Mouse (Mus musculus) hindbrain, embryonic 11.5 days (tissue): ENCODE measurements at regions not wholly inside any gene's neighbourhood (a gene's known extent, or its start where the extent isn't known, plus 50 kb on each side); places are given as distances from the start of the nearest gene placed in this dataset.

Experiments
- ATAC-seq: fragments of 200-750 bp; cut with Nextera tagmentation; 2 replicates; pipeline ENCODE4 v1.8.0; 2017; ENCODE audit warnings: mild to moderate bottlenecking, moderate TSS enrichment, moderate library complexity; ENCODE audit not compliant: low FRiP score
- DNase-seq: peaks from one replicate; pipeline ENCODE4 v3.0.0-alpha.2; 2015; ENCODE audit warnings: low spot score
- H3K27ac ChIP-seq: fragments of 300-500 bp; sonication (generic); 2 replicates; pipeline ENCODE4 v1.5.1; 2014; ENCODE audit warnings: mild to moderate bottlenecking, low read depth, low read length
- H3K27me3 ChIP-seq: fragments of 300-500 bp; sonication (generic); 2 replicates; pipeline ENCODE4 v1.6.1; 2014; ENCODE audit warnings: mild to moderate bottlenecking, low read length, moderate library complexity, mixed read lengths; ENCODE audit not compliant: control insufficient read depth, insufficient read depth
- H3K36me3 ChIP-seq: fragments of 300-500 bp; sonication (generic); 2 replicates; pipeline ENCODE4 v1.6.1; 2014; ENCODE audit warnings: mild to moderate bottlenecking, low read length, moderate library complexity, mixed read lengths; ENCODE audit not compliant: control insufficient read depth, insufficient read depth
- H3K4me1 ChIP-seq: fragments of 300-500 bp; sonication (generic); replicated peaks from 2 replicates; pipeline ENCODE4 v1.6.1; 2014; ENCODE audit warnings: low read length, mixed read lengths; ENCODE audit not compliant: control insufficient read depth, insufficient read depth
- H3K4me2 ChIP-seq: fragments of 300-500 bp; sonication (generic); replicated peaks from 2 replicates; pipeline ENCODE4 v1.6.1; 2014; ENCODE audit warnings: mild to moderate bottlenecking, low read depth, low read length
- H3K4me3 ChIP-seq: fragments of 300-500 bp; sonication (generic); 2 replicates; pipeline ENCODE4 v1.5.1; 2014; ENCODE audit warnings: low read depth, low read length
- H3K9ac ChIP-seq: fragments of 300-500 bp; sonication (generic); 2 replicates; pipeline ENCODE4 v1.6.1; 2014; ENCODE audit warnings: low read depth, low read length
- H3K9me3 ChIP-seq: fragments of 300-500 bp; sonication (generic); 2 replicates; pipeline ENCODE4 v1.6.1; 2016; ENCODE audit warnings: low read length; ENCODE audit not compliant: control insufficient read depth
- WGBS: fragments of 180-500 bp; shearing (Covaris S2); extraction: QIAGEN DNeasy Blood & Tissue Kit; methylation state at CpG from one replicate; pipeline ENCODE4 v1.1.7; 2014; 5-methylcytosine and 5-hydroxymethylcytosine counted together

- Histone ChIP-seq H3K27ac (no peak overlapping the region), H3K4me1 (no peaks in the 10 kb centered on the region), H3K9me3 (no peaks in the 10 kb centered on the region), H3K4me3 (no peak overlapping the region), H3K4me2 (no peak overlapping the region), H3K9ac (no peak overlapping the region), H3K27me3 (no peaks in the 10 kb centered on the region), H3K36me3 (no peaks in the 10 kb centered on the region)
- ATAC-seq (no peak), DNase-seq (no peak)
- 92% methylated on average over 5 of the region's 5 CpGs for WGBS
Measured at GRCm38 (mm10) chr11:22592706-22593105, 80.8 kb downstream of the Tmem17 start.

GRCm38 (mm10) chr11:22596076-22596804 is 84.4 kb downstream of the Tmem17 start:
- ATAC-seq (no peak), DNase-seq (no peak)
- Histone ChIP-seq H3K27me3 (no peaks in the 10 kb centered on the region), H3K36me3 (no peaks in the 10 kb centered on the region), H3K4me1 (no peaks in the 10 kb centered on the region), H3K4me3 (no peak overlapping the region), H3K4me2 (no peak overlapping the region), H3K27ac (no peak overlapping the region), H3K9me3 (no peaks in the 10 kb centered on the region), H3K9ac (no peak overlapping the region)
- WGBS: 84% methylated on average over 8 of the region's 8 CpGs

GRCm38 (mm10) chr11:22596805-22597149 is 84.9 kb downstream of the Tmem17 start:
- ATAC-seq: no peak
- Histone ChIP-seq H3K36me3 (no peaks in the 10 kb centered on the region), H3K27me3 (no peaks in the 10 kb centered on the region), H3K4me3 (no peak overlapping the region), H3K9ac (no peak overlapping the region), H3K9me3 (no peaks in the 10 kb centered on the region), H3K4me1 (no peaks in the 10 kb centered on the region), H3K4me2 (no peak overlapping the region), H3K27ac (no peak overlapping the region)
- no peak for DNase-seq
- WGBS: 93% methylated on average over 2 of the region's 2 CpGs

GRCm38 (mm10) chr11:22600370-22600769 is 88.5 kb downstream of the Tmem17 start:
- Histone ChIP-seq H3K4me1 (no peaks in the 10 kb centered on the region), H3K9me3 (no peaks in the 10 kb centered on the region), H3K9ac (no peak overlapping the region), H3K4me2 (no peak overlapping the region), H3K4me3 (no peak overlapping the region), H3K27ac (no peak overlapping the region), H3K36me3 (no peaks in the 10 kb centered on the region), H3K27me3 (no peaks in the 10 kb centered on the region)
- DNase-seq (no peak), ATAC-seq (no peak)
- WGBS: 54% methylated on average over 7 of the region's 7 CpGs

- Histone ChIP-seq H3K9ac (no peak overlapping the region), H3K36me3 (no peaks in the 10 kb centered on the region), H3K4me2 (no peak overlapping the region), H3K9me3 (no peaks in the 10 kb centered on the region), H3K4me3 (no peak overlapping the region), H3K27ac (no peak overlapping the region), H3K4me1 (no peaks in the 10 kb centered on the region), H3K27me3 (no peaks in the 10 kb centered on the region)
- DNase-seq: no peak
- WGBS: 31% methylated on average over 3 of the region's 3 CpGs
- ATAC-seq: no peak
Measured at GRCm38 (mm10) chr11:22601977-22602376, 90.1 kb downstream of the Tmem17 start.

GRCm38 (mm10) chr11:22602610-22603009 is 90.7 kb downstream of the Tmem17 start:
- Histone ChIP-seq H3K27ac (no peak overlapping the region), H3K4me2 (no peak overlapping the region), H3K9me3 (no peaks in the 10 kb centered on the region), H3K4me1 (no peaks in the 10 kb centered on the region), H3K9ac (no peak overlapping the region), H3K4me3 (no peak overlapping the region), H3K36me3 (no peaks in the 10 kb centered on the region), H3K27me3 (no peaks in the 10 kb centered on the region)
- no peak for DNase-seq
- WGBS: 77% methylated on average over 3 of the region's 3 CpGs
- no peak for ATAC-seq

- WGBS: 85% methylated on average over 1 of the region's 1 CpGs
- no peaks in the 10 kb centered on the region for H3K9me3 ChIP-seq
Measured at GRCm38 (mm10) chr11:22603397-22603796, 91.5 kb downstream of the Tmem17 start.

GRCm38 (mm10) chr11:22606380-22606779 is 94.5 kb downstream of the Tmem17 start:
- Histone ChIP-seq H3K4me3 (no peak overlapping the region), H3K27me3 (no peaks in the 10 kb centered on the region), H3K27ac (no peak overlapping the region), H3K36me3 (no peaks in the 10 kb centered on the region), H3K4me2 (no peak overlapping the region), H3K9me3 (no peaks in the 10 kb centered on the region), H3K4me1 (no peaks in the 10 kb centered on the region), H3K9ac (no peak overlapping the region)
- WGBS: 57% methylated on average over 4 of the region's 4 CpGs
- ATAC-seq (no peak), DNase-seq (no peak)

More at GRCm38 (mm10) chr11:22603397-22603796, 91.5 kb downstream of the Tmem17 start:
- Histone ChIP-seq H3K9ac (no peak overlapping the region), H3K4me1 (no peaks in the 10 kb centered on the region), H3K27me3 (no peaks in the 10 kb centered on the region), H3K36me3 (no peaks in the 10 kb centered on the region), H3K27ac (no peak overlapping the region), H3K4me3 (no peak overlapping the region), H3K4me2 (no peak overlapping the region)
- ATAC-seq: no peak
- DNase-seq: no peak

GRCm38 (mm10) chr11:22607645-22608044 is 95.8 kb downstream of the Tmem17 start:
- WGBS: 79% methylated on average over 5 of the region's 5 CpGs
- no peak overlapping the region for H3K4me2 ChIP-seq
- no peaks in the 10 kb centered on the region for H3K27me3 ChIP-seq
- no peak overlapping the region for H3K9ac ChIP-seq
- H3K4me1 ChIP-seq: no peaks in the 10 kb centered on the region
- H3K4me3 ChIP-seq: no peak overlapping the region
- no peak overlapping the region for H3K27ac ChIP-seq
- DNase-seq: no peak
- ATAC-seq: no peak
- no peaks in the 10 kb centered on the region for H3K9me3 ChIP-seq
- H3K36me3 ChIP-seq: no peaks in the 10 kb centered on the region
